Mouse (Mus musculus): ENCODE measurements around the gene Pacs2. TPM values are rescaled to one million over a fixed set of nuclear protein-coding genes. Genes with fewer than 3 reads are reported as not detected.

Gene Pacs2
- total and polyA plus RNA-seq, 2 experiments: 5.2 to 15.3 TPM

GRCm38 (mm10) chr12:113028898-113029297, 14.6 kb downstream of the Pacs2 start:
- TF ChIP-seq POLR2A (IDR thresholded peaks at IDR 0.05; ENCODE audit: extremely low read depth, insufficient read depth, low read length): no peak
- no peak for TF ChIP-seq CTCF (IDR thresholded peaks at IDR 0.05; ENCODE audit: low read depth, low read length)
- 86% methylated on average over 9 of the region's 9 CpGs for WGBS
- no peak overlapping the region for H3K9ac ChIP-seq (ENCODE audit: low read depth, low read length)
- 0 out of 2 replicates have a peak, but pooled peaks cover 2% of the 10 kb centered on the region for H3K4me1 ChIP-seq (ENCODE audit: control insufficient read depth, insufficient read depth, low read length)
- DNase-seq (ENCODE audit: extremely low read depth, low read depth, low spot score): no peak
- no peak overlapping the region for H3K27ac ChIP-seq (replicated peaks; ENCODE audit: insufficient read depth, low read depth, low read length)
- H3K27me3 ChIP-seq (ENCODE audit: control insufficient read depth, insufficient read depth, low read length): no peaks in the 10 kb centered on the region
- H3K36me3 ChIP-seq (ENCODE audit: control insufficient read depth, insufficient read depth, low read length): no peaks in the 10 kb centered on the region
- H3K4me3 ChIP-seq (ENCODE audit: insufficient read depth, low read depth, low read length): no peak overlapping the region
- peaks cover 10% of the 10 kb centered on the region; the same call in 1 of the 2 replicates for H3K79me2 ChIP-seq (ENCODE audit: control insufficient read depth, insufficient read depth, low read length)

GRCm38 (mm10) chr12:113030046-113030445, 15.7 kb downstream of the Pacs2 start:
- H3K27ac ChIP-seq (replicated peaks; ENCODE audit: insufficient read depth, low read depth, low read length): no peak overlapping the region
- H3K36me3 ChIP-seq (ENCODE audit: control insufficient read depth, insufficient read depth, low read length): no peaks in the 10 kb centered on the region
- H3K9ac ChIP-seq (ENCODE audit: low read depth, low read length): no peak overlapping the region
- H3K4me3 ChIP-seq (ENCODE audit: insufficient read depth, low read depth, low read length): no peak overlapping the region
- no peaks in the 10 kb centered on the region for H3K27me3 ChIP-seq (ENCODE audit: control insufficient read depth, insufficient read depth, low read length)
- TF ChIP-seq CTCF (IDR thresholded peaks at IDR 0.05; ENCODE audit: low read depth, low read length) (no peak), POLR2A (IDR thresholded peaks at IDR 0.05; ENCODE audit: extremely low read depth, insufficient read depth, low read length) (no peak)
- 0 out of 2 replicates have a peak, but pooled peaks cover 2% of the 10 kb centered on the region for H3K4me1 ChIP-seq (ENCODE audit: control insufficient read depth, insufficient read depth, low read length)
- H3K79me2 ChIP-seq (ENCODE audit: control insufficient read depth, insufficient read depth, low read length): peaks cover 7% of the 10 kb centered on the region; the same call in 1 of the 2 replicates
- DNase-seq (ENCODE audit: extremely low read depth, low read depth, low spot score): peak; percentile 25
- 25% methylated on average over 4 of the region's 4 CpGs for WGBS

- WGBS: 81% methylated on average over 9 of the region's 9 CpGs
Observed at GRCm38 (mm10) chr12:113030993-113031392, 16.7 kb downstream of the Pacs2 start.

GRCm38 (mm10) chr12:113031441-113031840, 17.1 kb downstream of the Pacs2 start:
- 83% methylated on average over 6 of the region's 6 CpGs for WGBS
- H3K27me3 ChIP-seq (ENCODE audit: control insufficient read depth, insufficient read depth, low read length): no peaks in the 10 kb centered on the region
- TF ChIP-seq POLR2A (IDR thresholded peaks at IDR 0.05; ENCODE audit: extremely low read depth, insufficient read depth, low read length) (no peak), CTCF (IDR thresholded peaks at IDR 0.05; ENCODE audit: low read depth, low read length) (no peak)
- no peaks in the 10 kb centered on the region for H3K36me3 ChIP-seq (ENCODE audit: control insufficient read depth, insufficient read depth, low read length)
- peaks cover 7% of the 10 kb centered on the region; the same call in 1 of the 2 replicates for H3K79me2 ChIP-seq (ENCODE audit: control insufficient read depth, insufficient read depth, low read length)
- DNase-seq (ENCODE audit: extremely low read depth, low read depth, low spot score): no peak
- no peak overlapping the region for H3K27ac ChIP-seq (replicated peaks; ENCODE audit: insufficient read depth, low read depth, low read length)
- no peak overlapping the region for H3K4me3 ChIP-seq (ENCODE audit: insufficient read depth, low read depth, low read length)
- H3K9ac ChIP-seq (ENCODE audit: low read depth, low read length): no peak overlapping the region
- 0 out of 2 replicates have a peak, but pooled peaks cover 2% of the 10 kb centered on the region for H3K4me1 ChIP-seq (ENCODE audit: control insufficient read depth, insufficient read depth, low read length)

More at GRCm38 (mm10) chr12:113030993-113031392, 16.7 kb downstream of the Pacs2 start:
- Histone ChIP-seq H3K36me3 (ENCODE audit: control insufficient read depth, insufficient read depth, low read length) (no peaks in the 10 kb centered on the region), H3K27ac (replicated peaks; ENCODE audit: insufficient read depth, low read depth, low read length) (no peak overlapping the region), H3K4me3 (ENCODE audit: insufficient read depth, low read depth, low read length) (no peak overlapping the region), H3K79me2 (ENCODE audit: control insufficient read depth, insufficient read depth, low read length) (peaks cover 7% of the 10 kb centered on the region; the same call in 1 of the 2 replicates), H3K27me3 (ENCODE audit: control insufficient read depth, insufficient read depth, low read length) (no peaks in the 10 kb centered on the region), H3K9ac (ENCODE audit: low read depth, low read length) (no peak overlapping the region), H3K4me1 (ENCODE audit: control insufficient read depth, insufficient read depth, low read length) (0 out of 2 replicates have a peak, but pooled peaks cover 2% of the 10 kb centered on the region)
- DNase-seq (ENCODE audit: extremely low read depth, low read depth, low spot score): no peak
- TF ChIP-seq POLR2A (IDR thresholded peaks at IDR 0.05; ENCODE audit: extremely low read depth, insufficient read depth, low read length): no peak

GRCm38 (mm10) chr12:113032296-113033250, 18.3 kb downstream of the Pacs2 start:
- H3K27me3 ChIP-seq (ENCODE audit: control insufficient read depth, insufficient read depth, low read length): no peaks in the 10 kb centered on the region
- H3K4me3 ChIP-seq (ENCODE audit: insufficient read depth, low read depth, low read length): no peak overlapping the region
- DNase-seq (ENCODE audit: extremely low read depth, low read depth, low spot score): no peak
- H3K79me2 ChIP-seq (ENCODE audit: control insufficient read depth, insufficient read depth, low read length): peaks cover 7% of the 10 kb centered on the region; the same call in 1 of the 2 replicates
- H3K27ac ChIP-seq (replicated peaks; ENCODE audit: insufficient read depth, low read depth, low read length): no peak overlapping the region
- H3K36me3 ChIP-seq (ENCODE audit: control insufficient read depth, insufficient read depth, low read length): no peaks in the 10 kb centered on the region
- WGBS: 83% methylated on average over 11 of the region's 11 CpGs
- H3K4me1 ChIP-seq (ENCODE audit: control insufficient read depth, insufficient read depth, low read length): 0 out of 2 replicates have a peak, but pooled peaks cover 2% of the 10 kb centered on the region
- no peak for TF ChIP-seq CTCF (IDR thresholded peaks at IDR 0.05; ENCODE audit: low read depth, low read length)
- no peak for TF ChIP-seq POLR2A (IDR thresholded peaks at IDR 0.05; ENCODE audit: extremely low read depth, insufficient read depth, low read length)
- H3K9ac ChIP-seq (ENCODE audit: low read depth, low read length): no peak overlapping the region
